Mouse (Mus musculus) ES-Bruce4 (cell line): ENCODE measurements around the gene Dnah17. TPM values are rescaled to one million over a fixed set of nuclear protein-coding genes. Genes with fewer than 3 reads are reported as not detected.

Experiments used
- H3K27ac ChIP-seq: 2 replicates; pipeline ENCODE4 v1.5.1; 2012; ENCODE audit warnings: low read length, inconsistent platforms; ENCODE audit not compliant: insufficient read depth
- H3K27me3 ChIP-seq: 2 replicates; pipeline ENCODE4 v1.6.1; 2012; ENCODE audit warnings: mild to moderate bottlenecking, low read length, inconsistent platforms; ENCODE audit not compliant: control insufficient read depth, poor library complexity, insufficient read depth, severe bottlenecking
- H3K36me3 ChIP-seq: 2 replicates; pipeline ENCODE4 v1.6.1; 2012; ENCODE audit warnings: inconsistent platforms, mild to moderate bottlenecking, low read length, moderate library complexity; ENCODE audit not compliant: control insufficient read depth, poor library complexity, insufficient read depth, severe bottlenecking
- H3K4me1 ChIP-seq: one replicate; pipeline ENCODE4 v1.8.1; 2011; ENCODE audit warnings: low read length; ENCODE audit not compliant: control insufficient read depth, insufficient read depth
- H3K4me3 ChIP-seq: 2 replicates; pipeline ENCODE4 v1.5.1; 2011; ENCODE audit warnings: low read depth, mild to moderate bottlenecking, low read length
- H3K9ac ChIP-seq: 2 replicates; pipeline ENCODE4 v1.6.1; 2012; ENCODE audit warnings: low read depth, mild to moderate bottlenecking, inconsistent platforms; ENCODE audit not compliant: poor library complexity, severe bottlenecking
- H3K9me3 ChIP-seq: replicated peaks from 2 replicates; pipeline ENCODE4 v1.6.1; 2012; ENCODE audit warnings: mild to moderate bottlenecking, low read length, inconsistent platforms; ENCODE audit not compliant: control insufficient read depth, poor library complexity, insufficient read depth, severe bottlenecking
- CTCF ChIP-seq: IDR thresholded peaks from one replicate; pipeline ENCODE4 v1.8.1; 2011; ENCODE audit warnings: low read depth, low read length
- EP300 ChIP-seq: IDR thresholded peaks from 2 replicates; pipeline ENCODE4 v1.6.1; 2011; ENCODE audit warnings: low read depth, low read length; ENCODE audit not compliant: insufficient read depth
- POLR2A ChIP-seq: IDR thresholded peaks from one replicate; pipeline ENCODE4 v1.8.1; 2011; ENCODE audit warnings: low read length; ENCODE audit not compliant: insufficient read depth
- polyA plus RNA-seq: library from polyadenylated mRNA; stranded (reverse); fragments of >200 nt; gene quantifications from 2 replicates; pipeline ENCODE4 v1.2.4, GENCODE M21; 2011; ENCODE audit warnings: low read depth; ENCODE audit not compliant: missing spikeins, insufficient read depth, insufficient read length

Dnah17 gene
- polyA plus RNA-seq, 1 experiment: 0.49 TPM

- Histone ChIP-seq H3K4me3 (no peak overlapping the region), H3K9ac (no peak overlapping the region), H3K27ac (no peak overlapping the region), H3K4me1 (no peaks in the 10 kb centered on the region), H3K9me3 (no peaks in the 10 kb centered on the region), H3K27me3 (no peaks in the 10 kb centered on the region), H3K36me3 (no peaks in the 10 kb centered on the region)
- TF ChIP-seq POLR2A: no peak
- TF ChIP-seq EP300: no peak
- TF ChIP-seq CTCF: no peak
Observed at GRCm38 (mm10) chr11:118113516-118114205, 16.8 kb downstream of the Dnah17 start.

- H3K27ac ChIP-seq: no peak overlapping the region
- peak; percentile 100 for TF ChIP-seq CTCF
- no peak for TF ChIP-seq EP300
- H3K9ac ChIP-seq: no peak overlapping the region
- H3K4me3 ChIP-seq: no peak overlapping the region
- H3K36me3 ChIP-seq: no peaks in the 10 kb centered on the region
- no peaks in the 10 kb centered on the region for H3K9me3 ChIP-seq
- no peaks in the 10 kb centered on the region for H3K4me1 ChIP-seq
- H3K27me3 ChIP-seq: no peaks in the 10 kb centered on the region
Observed at GRCm38 (mm10) chr11:118104001-118104400, 26.4 kb downstream of the Dnah17 start.

- no peaks in the 10 kb centered on the region for H3K27me3 ChIP-seq
- H3K9me3 ChIP-seq: no peaks in the 10 kb centered on the region
- TF ChIP-seq CTCF (no peak), POLR2A (no peak), EP300 (no peak)
- no peak overlapping the region for H3K27ac ChIP-seq
- no peak overlapping the region for H3K4me3 ChIP-seq
- H3K4me1 ChIP-seq: no peaks in the 10 kb centered on the region
- no peak overlapping the region for H3K9ac ChIP-seq
- no peaks in the 10 kb centered on the region for H3K36me3 ChIP-seq
Observed at GRCm38 (mm10) chr11:118103383-118103782, 27.1 kb downstream of the Dnah17 start.

- TF ChIP-seq EP300: peak; percentile 69; the same call in 1 of the 2 replicates
- no peak for TF ChIP-seq POLR2A
- TF ChIP-seq CTCF: peak; percentile 100
- H3K9ac ChIP-seq: no peak overlapping the region
- no peaks in the 10 kb centered on the region for H3K9me3 ChIP-seq
- no peak overlapping the region for H3K4me3 ChIP-seq
- H3K4me1 ChIP-seq: no peaks in the 10 kb centered on the region
- no peaks in the 10 kb centered on the region for H3K36me3 ChIP-seq
- H3K27ac ChIP-seq: no peak overlapping the region
- H3K27me3 ChIP-seq: no peaks in the 10 kb centered on the region
Observed at GRCm38 (mm10) chr11:118102838-118103237, 27.6 kb downstream of the Dnah17 start.

GRCm38 (mm10) chr11:118101133-118101532 lies 29.3 kb downstream of the Dnah17 start:
- H3K27me3 ChIP-seq: no peaks in the 10 kb centered on the region
- no peaks in the 10 kb centered on the region for H3K9me3 ChIP-seq
- TF ChIP-seq CTCF (peak; percentile 18), POLR2A (no peak), EP300 (no peak)
- peaks cover 4% of the 10 kb centered on the region for H3K4me1 ChIP-seq
- no peaks in the 10 kb centered on the region for H3K36me3 ChIP-seq
- no peak overlapping the region for H3K4me3 ChIP-seq
- H3K27ac ChIP-seq: no peak overlapping the region
- H3K9ac ChIP-seq: no peak overlapping the region

- TF ChIP-seq EP300: no peak
- no peak for TF ChIP-seq POLR2A
- no peak for TF ChIP-seq CTCF
- no peak overlapping the region for H3K4me3 ChIP-seq
- H3K36me3 ChIP-seq: no peaks in the 10 kb centered on the region
- no peaks in the 10 kb centered on the region for H3K9me3 ChIP-seq
- peaks cover 7% of the 10 kb centered on the region for H3K4me1 ChIP-seq
- H3K9ac ChIP-seq: no peak overlapping the region
- no peak overlapping the region for H3K27ac ChIP-seq
- no peaks in the 10 kb centered on the region for H3K27me3 ChIP-seq
Observed at GRCm38 (mm10) chr11:118096736-118097135, 33.7 kb downstream of the Dnah17 start.
